Mouse (Mus musculus) spleen, postnatal 36 days (tissue): ENCODE results near the gene Rabep1.
"Not testable (repeated sequence)": the region's sequence is repeated elsewhere in the genome, so short reads cannot be mapped to it uniquely, and the experiment has no call there.

Experiments
- DNase-seq, 2 experiments: peaks; one replicate each; pipeline ENCODE4 v3.0.0; 2022; ENCODE audit warnings: low spot score in 2 of 2, mixed read lengths in 1 of 2

Rabep1 gene

GRCm38 (mm10) chr11:70831201-70831600 lies 13.4 kb upstream of the Rabep1 start:
- no peak for DNase-seq

- DNase-seq = no peak
Measured at GRCm38 (mm10) chr11:70833408-70833807, 11.2 kb upstream of the Rabep1 start.

GRCm38 (mm10) chr11:70833831-70834230 lies 10.7 kb upstream of the Rabep1 start:
- DNase-seq = no peak

- DNase-seq = no peak
Measured at GRCm38 (mm10) chr11:70835381-70835831, 9.2 kb upstream of the Rabep1 start.

GRCm38 (mm10) chr11:70837031-70837430 lies 7.5 kb upstream of the Rabep1 start:
- DNase-seq = no peak

- DNase-seq = no peak
Measured at GRCm38 (mm10) chr11:70838610-70839009, 6.0 kb upstream of the Rabep1 start.

- DNase-seq = no peak
Measured at GRCm38 (mm10) chr11:70842983-70843382, 1.6 kb upstream of the Rabep1 start.

GRCm38 (mm10) chr11:70843701-70844551 lies 652 bp upstream of the Rabep1 start:
- DNase-seq = no peak

- DNase-seq = no peak
Measured at GRCm38 (mm10) chr11:70845457-70845978, 940 bp downstream of the Rabep1 start.

GRCm38 (mm10) chr11:70846029-70846428 lies 1.5 kb downstream of the Rabep1 start:
- DNase-seq = no peak

GRCm38 (mm10) chr11:70860371-70860770 lies 15.8 kb downstream of the Rabep1 start:
- DNase-seq = no peak

- not testable (repeated sequence) for DNase-seq
Measured at GRCm38 (mm10) chr11:70863204-70863603, 18.6 kb downstream of the Rabep1 start.

GRCm38 (mm10) chr11:70865223-70865622 lies 20.6 kb downstream of the Rabep1 start:
- DNase-seq = no peak

- no peak for DNase-seq
Measured at GRCm38 (mm10) chr11:70869263-70869662, 24.7 kb downstream of the Rabep1 start.

- DNase-seq = no peak
Measured at GRCm38 (mm10) chr11:70869811-70870210, 25.2 kb downstream of the Rabep1 start.

GRCm38 (mm10) chr11:70870407-70870806 lies 25.8 kb downstream of the Rabep1 start:
- peak; percentile 10 to 21 for DNase-seq

GRCm38 (mm10) chr11:70871110-70871509 lies 26.5 kb downstream of the Rabep1 start:
- DNase-seq = no peak

- DNase-seq = no peak
Measured at GRCm38 (mm10) chr11:70871766-70872330, 27.3 kb downstream of the Rabep1 start.

- DNase-seq = no peak
Measured at GRCm38 (mm10) chr11:70873846-70874613, 29.5 kb downstream of the Rabep1 start.

GRCm38 (mm10) chr11:70877670-70878069 lies 33.1 kb downstream of the Rabep1 start:
- no peak for DNase-seq

- DNase-seq = no peak
Measured at GRCm38 (mm10) chr11:70882905-70883430, 38.4 kb downstream of the Rabep1 start.

- DNase-seq = no peak
Measured at GRCm38 (mm10) chr11:70890643-70891042, 46.1 kb downstream of the Rabep1 start.
